Mouse (Mus musculus) regulatory T cell (primary cell): ENCODE measurements around the gene Hoxa6.

Experiments used
- in situ Hi-C: fragments of 300-600 bp; cut with MboI, MseI; formaldehyde crosslinking; loops from one replicate; pipeline ENCODE4 v1.15.1; 2025; ENCODE audit warnings: high pct_unique_total_duplicates

Gene Hoxa6

DNA sequence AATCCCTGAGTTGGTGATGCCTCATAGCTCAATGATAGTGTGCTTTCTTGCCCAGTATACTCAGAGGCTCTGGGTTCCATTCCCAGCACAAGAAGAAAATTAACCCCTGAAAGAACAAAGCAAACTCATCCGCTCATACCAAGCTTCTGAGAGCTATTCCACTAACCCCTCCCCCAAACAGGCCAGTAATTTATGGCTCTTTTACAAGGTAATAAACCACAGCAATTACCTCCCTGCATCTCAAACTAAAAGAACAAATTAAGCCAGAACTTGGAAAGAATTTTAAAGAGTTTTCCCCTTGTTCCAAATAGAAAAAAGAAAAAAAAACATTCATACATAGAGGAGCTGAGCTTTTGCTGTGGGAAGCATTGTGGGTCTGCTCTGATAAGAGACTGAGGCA is 25.7 kb downstream of the Hoxa6 start:
- in situ Hi-C loops = no loop called here

- in situ Hi-C loops = no loop called here
Measured at GRCm38 (mm10) chr6:52182030-52182429, 26.5 kb downstream of the Hoxa6 start.

DNA sequence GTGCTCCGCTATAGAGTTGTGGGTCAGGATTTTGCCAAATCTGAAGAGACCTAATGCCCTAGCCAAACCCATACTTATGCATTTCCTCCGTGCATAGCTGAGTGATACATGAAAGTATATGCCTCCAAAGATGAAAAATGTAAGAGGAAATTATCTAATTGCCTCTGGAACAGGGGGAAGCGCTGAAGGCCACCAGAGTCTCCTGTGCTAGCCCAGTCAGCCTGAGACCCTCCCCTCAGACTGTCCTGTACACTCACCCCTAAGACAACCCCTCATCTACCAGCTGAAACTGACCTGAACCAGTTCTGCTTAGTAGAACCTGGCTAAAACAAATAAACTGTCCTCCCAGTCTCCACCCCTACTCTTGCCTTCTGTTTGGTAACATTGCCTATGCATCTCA is 27.8 kb downstream of the Hoxa6 start:
- in situ Hi-C loops = no loop called here

- in situ Hi-C loops = no loop called here
Measured at GRCm38 (mm10) chr6:52180213-52180710, 28.3 kb downstream of the Hoxa6 start.

GRCm38 (mm10) chr6:52179690-52180089 is 28.8 kb downstream of the Hoxa6 start:
- in situ Hi-C loops = no loop called here

DNA sequence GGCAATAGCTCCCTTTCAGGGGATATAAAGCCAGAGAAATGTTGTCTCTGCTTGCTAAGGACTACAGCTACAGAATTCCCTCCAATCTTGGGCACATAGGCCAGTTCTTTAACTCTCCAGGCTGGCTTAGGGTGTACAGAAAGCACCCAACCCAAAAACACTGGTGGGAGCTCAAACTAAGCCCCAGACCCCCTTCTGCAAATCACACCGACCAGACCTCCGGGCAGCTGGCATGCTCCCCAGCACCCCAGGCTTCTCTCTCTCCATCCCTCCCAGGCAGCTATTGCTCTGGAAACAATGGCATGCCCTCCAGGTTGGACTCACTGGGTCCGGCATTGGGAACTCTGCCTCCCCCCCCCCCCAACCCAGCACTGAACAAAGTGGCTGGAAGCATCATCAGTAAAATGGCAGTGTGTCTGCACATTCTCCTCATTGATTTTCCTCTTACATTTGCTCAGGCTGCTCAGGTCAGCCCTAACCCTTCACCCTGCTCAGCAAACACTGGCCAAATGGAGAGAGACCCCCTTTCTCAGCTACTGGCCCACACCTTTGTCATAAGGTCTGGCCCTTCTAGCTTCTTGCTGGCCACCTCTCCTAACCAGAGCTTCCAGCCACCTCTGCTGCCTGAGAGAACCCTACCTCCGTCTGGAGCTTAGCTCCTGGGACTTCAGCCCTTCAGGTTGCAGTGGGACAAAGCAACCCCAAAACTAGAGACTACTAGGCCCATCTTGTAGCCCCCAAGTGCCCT is 29.4 kb downstream of the Hoxa6 start:
- in situ Hi-C loops = no loop called here

DNA sequence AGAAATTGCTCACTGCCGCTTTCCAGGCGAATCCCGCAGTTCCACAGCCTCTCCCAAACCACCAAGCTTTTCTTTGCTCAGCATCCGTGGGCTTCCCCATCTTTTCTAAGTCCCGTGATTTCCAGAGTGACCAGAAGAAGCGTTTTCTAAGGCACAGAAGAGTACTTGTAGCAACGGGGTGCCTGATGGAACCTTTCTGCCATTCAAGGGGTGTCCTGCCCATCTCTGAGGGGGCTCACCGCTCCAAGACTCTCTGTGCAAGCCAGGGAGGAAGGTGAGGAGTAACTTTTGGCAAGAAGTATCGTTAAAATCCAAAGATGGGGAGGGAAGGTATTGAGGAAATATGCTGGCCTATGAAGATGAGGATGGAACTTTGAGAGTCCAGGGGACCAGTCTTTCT is 30.7 kb downstream of the Hoxa6 start:
- in situ Hi-C loops = no loop called here

- in situ Hi-C loops = no loop called here
Measured at GRCm38 (mm10) chr6:52177061-52177735, 31.3 kb downstream of the Hoxa6 start, which contains the start of gene 5730596B20Rik. Gene 5730596B20Rik (plus strand): TSS chr6:52177498.

DNA sequence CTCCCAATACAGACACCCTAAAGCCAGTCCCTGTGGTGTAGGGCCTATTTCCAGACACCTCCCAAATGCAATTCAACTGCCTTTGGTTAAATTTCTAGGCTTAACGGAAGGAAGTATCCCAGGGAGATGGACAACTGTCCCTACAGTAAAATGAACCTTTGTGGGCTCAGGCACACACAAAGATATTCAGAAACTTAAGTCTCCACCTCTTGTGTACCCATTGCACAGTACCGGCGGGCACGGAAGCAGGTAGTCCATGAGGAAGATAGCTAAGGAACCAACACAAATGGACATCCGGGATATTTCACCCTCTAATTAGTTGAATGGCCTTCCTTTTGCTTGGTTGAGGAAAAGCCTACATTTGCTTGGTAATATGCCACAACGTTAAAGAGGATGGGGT is 32.1 kb downstream of the Hoxa6 start:
- in situ Hi-C loops = no loop called here

GRCm38 (mm10) chr6:52175864-52176263 is 32.7 kb downstream of the Hoxa6 start:
- in situ Hi-C loops = no loop called here

- in situ Hi-C loops = no loop called here
Measured at GRCm38 (mm10) chr6:52174968-52175751, 33.4 kb downstream of the Hoxa6 start.

DNA sequence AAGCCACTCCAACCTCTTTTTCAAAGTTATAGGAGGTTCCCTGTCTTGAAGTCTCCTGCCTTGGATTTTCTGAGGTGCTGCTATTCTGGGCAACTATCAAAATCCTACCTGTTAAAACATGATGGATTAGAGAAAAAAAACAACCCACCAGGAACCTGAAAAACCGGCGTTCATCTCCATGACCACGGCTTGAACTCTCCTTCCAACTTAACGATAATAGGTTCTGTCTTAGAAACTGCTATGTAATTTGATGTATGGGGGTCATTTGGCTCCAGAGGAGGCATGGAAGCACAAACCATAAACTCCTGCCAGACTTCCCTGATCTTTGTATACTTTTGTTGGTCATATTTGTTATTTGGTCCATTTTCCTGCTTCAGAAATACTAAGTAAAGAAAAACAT is 34.9 kb downstream of the Hoxa6 start:
- in situ Hi-C loops = no loop called here

- in situ Hi-C loops = no loop called here
Measured at GRCm38 (mm10) chr6:52172501-52172900, 36.0 kb downstream of the Hoxa6 start.

GRCm38 (mm10) chr6:52171938-52172337 is 36.6 kb downstream of the Hoxa6 start:
- in situ Hi-C loops = no loop called here

GRCm38 (mm10) chr6:52171331-52171730 is 37.2 kb downstream of the Hoxa6 start:
- in situ Hi-C loops = no loop called here

DNA sequence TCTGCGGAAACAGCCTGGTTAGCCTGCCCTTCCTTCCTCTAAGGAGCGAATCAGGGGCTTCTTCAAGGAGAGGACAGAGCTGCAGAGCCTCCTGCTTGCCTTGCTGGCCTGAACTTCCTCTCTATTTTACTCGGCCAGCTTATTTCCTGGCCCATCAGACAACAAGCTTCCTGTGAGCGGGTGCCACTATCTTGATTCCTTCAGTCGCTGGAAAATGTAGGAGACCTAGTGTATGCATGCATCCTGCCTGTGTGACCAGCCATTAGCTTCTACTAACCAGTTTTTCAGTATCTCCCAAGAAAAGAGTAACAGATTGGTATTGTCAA is 37.7 kb downstream of the Hoxa6 start:
- in situ Hi-C loops = no loop called here

GRCm38 (mm10) chr6:52170166-52170897 is 38.2 kb downstream of the Hoxa6 start:
- in situ Hi-C loops = no loop called here

DNA sequence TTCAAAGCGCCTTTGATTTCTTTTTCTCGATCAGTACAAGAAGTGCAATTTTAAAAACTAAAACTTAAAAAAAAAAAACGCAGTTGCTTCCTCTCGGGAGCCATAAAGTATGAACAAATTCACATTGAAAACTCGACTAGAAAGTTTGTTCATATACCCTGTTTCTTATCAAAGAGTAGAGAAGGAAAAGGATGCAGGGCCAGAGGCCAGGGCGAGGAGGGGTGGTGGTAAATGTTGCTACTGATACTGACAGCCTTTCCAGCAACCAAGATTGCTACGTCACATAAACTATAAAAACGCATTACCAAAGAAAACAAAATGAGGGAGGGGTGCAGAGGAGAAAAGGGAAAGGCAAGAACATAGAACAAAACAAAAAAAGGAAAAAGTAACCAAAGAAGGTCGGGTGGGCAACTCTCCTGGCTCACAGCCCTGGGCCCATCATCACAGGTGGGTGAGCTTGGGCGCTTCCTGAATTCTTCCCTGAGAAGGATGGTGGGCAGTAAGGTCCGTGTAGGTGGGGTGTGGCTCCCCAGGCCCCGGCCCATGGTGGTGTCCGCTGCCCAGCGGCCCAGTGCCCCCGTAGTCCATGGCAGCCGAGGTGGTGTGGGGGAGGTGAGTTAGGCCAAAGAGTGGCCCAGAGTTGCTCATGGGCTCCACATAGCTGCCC is 38.9 kb downstream of the Hoxa6 start:
- in situ Hi-C loops = no loop called here

GRCm38 (mm10) chr6:52168191-52169055 is 40.1 kb downstream of the Hoxa6 start:
- in situ Hi-C loops = no loop called here

- in situ Hi-C loops = no loop called here
Measured at GRCm38 (mm10) chr6:52167736-52168161, 40.8 kb downstream of the Hoxa6 start.
